Mouse (Mus musculus): ENCODE data around the gene Gm17268. TPM values are rescaled to one million over a fixed set of nuclear protein-coding genes. Genes with fewer than 3 reads are reported as not detected.

The Gm17268 gene
- polyA plus RNA-seq, 1 experiment from 2014 or later: not detected

- H3K27me3 ChIP-seq (replicated peaks; ENCODE audit: control insufficient read depth, insufficient read depth, low read length): no peaks in the 10 kb centered on the region
- no peaks in the 10 kb centered on the region for H3K9me3 ChIP-seq (ENCODE audit: control insufficient read depth, low read length)
- H3K36me3 ChIP-seq (ENCODE audit: control insufficient read depth, insufficient read depth, low read length): no peaks in the 10 kb centered on the region
- no peak overlapping the region for H3K27ac ChIP-seq (ENCODE audit: low read depth, low read length)
- DNase-seq (ENCODE audit: low spot score): no peak
- H3K9ac ChIP-seq (ENCODE audit: low read depth, low read length): no peak overlapping the region
- 64% methylated on average over 3 of the region's 3 CpGs for WGBS
- no peaks in the 10 kb centered on the region for H3K4me1 ChIP-seq (replicated peaks; ENCODE audit: control insufficient read depth, insufficient read depth, low read length)
- no peak overlapping the region for H3K4me3 ChIP-seq (ENCODE audit: low read depth, low read length)
- ATAC-seq (replicated peaks; ENCODE audit: low FRiP score): no peak
- no peak overlapping the region for H3K4me2 ChIP-seq
Observed at GRCm38 (mm10) chr11:82039132-82039660, 834 bp upstream of the Gm17268 start.

GRCm38 (mm10) chr11:82035857-82036256, 2.5 kb downstream of the Gm17268 start:
- no peak overlapping the region for H3K4me3 ChIP-seq (ENCODE audit: low read depth, low read length)
- no peak for DNase-seq (ENCODE audit: low spot score)
- no peaks in the 10 kb centered on the region for H3K36me3 ChIP-seq (ENCODE audit: control insufficient read depth, insufficient read depth, low read length)
- H3K4me1 ChIP-seq (replicated peaks; ENCODE audit: control insufficient read depth, insufficient read depth, low read length): no peaks in the 10 kb centered on the region
- no peak overlapping the region for H3K9ac ChIP-seq (ENCODE audit: low read depth, low read length)
- 80% methylated on average over 2 of the region's 2 CpGs for WGBS
- no peaks in the 10 kb centered on the region for H3K9me3 ChIP-seq (ENCODE audit: control insufficient read depth, low read length)
- ATAC-seq (replicated peaks; ENCODE audit: low FRiP score): no peak
- H3K4me2 ChIP-seq: no peak overlapping the region
- H3K27ac ChIP-seq (ENCODE audit: low read depth, low read length): no peak overlapping the region
- H3K27me3 ChIP-seq (replicated peaks; ENCODE audit: control insufficient read depth, insufficient read depth, low read length): no peaks in the 10 kb centered on the region

- Histone ChIP-seq H3K4me3 (ENCODE audit: low read depth, low read length) (no peak within 1 kb of the TSS), H3K27me3 (replicated peaks; ENCODE audit: control insufficient read depth, insufficient read depth, low read length) (no peaks in the 10 kb centered on the region), H3K4me2 (no peak within 1 kb of the TSS), H3K36me3 (ENCODE audit: control insufficient read depth, insufficient read depth, low read length) (no peaks in the 10 kb centered on the region), H3K27ac (ENCODE audit: low read depth, low read length) (no peak within 1 kb of the TSS), H3K9ac (ENCODE audit: low read depth, low read length) (no peak within 1 kb of the TSS), H3K4me1 (replicated peaks; ENCODE audit: control insufficient read depth, insufficient read depth, low read length) (no peaks in the 10 kb centered on the region), H3K9me3 (ENCODE audit: control insufficient read depth, low read length) (no peaks in the 10 kb centered on the region)
- 31% methylated on average over 5 of the region's 5 CpGs for WGBS
- DNase-seq (ENCODE audit: low spot score) (no peak), ATAC-seq (replicated peaks; ENCODE audit: low FRiP score) (no peak)
Observed at GRCm38 (mm10) chr11:82035356-82035755, 3.0 kb downstream of the Gm17268 start, which contains the start of gene Ccl2. Ccl2 (plus strand) TSS chr11:82035571.

GRCm38 (mm10) chr11:82034446-82034845, 3.9 kb downstream of the Gm17268 start:
- Histone ChIP-seq H3K4me3 (ENCODE audit: low read depth, low read length) (no peak overlapping the region), H3K27me3 (replicated peaks; ENCODE audit: control insufficient read depth, insufficient read depth, low read length) (no peaks in the 10 kb centered on the region), H3K4me2 (no peak overlapping the region), H3K27ac (ENCODE audit: low read depth, low read length) (no peak overlapping the region), H3K4me1 (replicated peaks; ENCODE audit: control insufficient read depth, insufficient read depth, low read length) (no peaks in the 10 kb centered on the region), H3K36me3 (ENCODE audit: control insufficient read depth, insufficient read depth, low read length) (no peaks in the 10 kb centered on the region), H3K9me3 (ENCODE audit: control insufficient read depth, low read length) (no peaks in the 10 kb centered on the region), H3K9ac (ENCODE audit: low read depth, low read length) (no peak overlapping the region)
- 76% methylated on average over 7 of the region's 7 CpGs for WGBS
- DNase-seq (ENCODE audit: low spot score) (no peak), ATAC-seq (replicated peaks; ENCODE audit: low FRiP score) (no peak)

- no peaks in the 10 kb centered on the region for H3K27me3 ChIP-seq (replicated peaks; ENCODE audit: control insufficient read depth, insufficient read depth, low read length)
- no peak overlapping the region for H3K4me2 ChIP-seq
- WGBS: 50% methylated on average over 8 of the region's 8 CpGs
- DNase-seq (ENCODE audit: low spot score): no peak
- no peak for ATAC-seq (replicated peaks; ENCODE audit: low FRiP score)
- H3K4me1 ChIP-seq (replicated peaks; ENCODE audit: control insufficient read depth, insufficient read depth, low read length): no peaks in the 10 kb centered on the region
- H3K4me3 ChIP-seq (ENCODE audit: low read depth, low read length): no peak overlapping the region
- no peaks in the 10 kb centered on the region for H3K36me3 ChIP-seq (ENCODE audit: control insufficient read depth, insufficient read depth, low read length)
- no peak overlapping the region for H3K9ac ChIP-seq (ENCODE audit: low read depth, low read length)
- no peak overlapping the region for H3K27ac ChIP-seq (ENCODE audit: low read depth, low read length)
- no peaks in the 10 kb centered on the region for H3K9me3 ChIP-seq (ENCODE audit: control insufficient read depth, low read length)
Observed at GRCm38 (mm10) chr11:82032678-82033344, 5.6 kb downstream of the Gm17268 start.

GRCm38 (mm10) chr11:82032136-82032535, 6.2 kb downstream of the Gm17268 start:
- Histone ChIP-seq H3K27ac (ENCODE audit: low read depth, low read length) (no peak overlapping the region), H3K27me3 (replicated peaks; ENCODE audit: control insufficient read depth, insufficient read depth, low read length) (no peaks in the 10 kb centered on the region), H3K36me3 (ENCODE audit: control insufficient read depth, insufficient read depth, low read length) (no peaks in the 10 kb centered on the region), H3K4me3 (ENCODE audit: low read depth, low read length) (no peak overlapping the region), H3K9me3 (ENCODE audit: control insufficient read depth, low read length) (no peaks in the 10 kb centered on the region), H3K4me1 (replicated peaks; ENCODE audit: control insufficient read depth, insufficient read depth, low read length) (no peaks in the 10 kb centered on the region), H3K4me2 (no peak overlapping the region), H3K9ac (ENCODE audit: low read depth, low read length) (no peak overlapping the region)
- no peak for DNase-seq (ENCODE audit: low spot score)
- ATAC-seq (replicated peaks; ENCODE audit: low FRiP score): no peak

GRCm38 (mm10) chr11:82030171-82030570, 8.2 kb downstream of the Gm17268 start:
- WGBS: 70% methylated on average over 2 of the region's 2 CpGs
- no peak for ATAC-seq (replicated peaks; ENCODE audit: low FRiP score)

GRCm38 (mm10) chr11:82023769-82024168, 14.6 kb downstream of the Gm17268 start:
- Histone ChIP-seq H3K36me3 (ENCODE audit: control insufficient read depth, insufficient read depth, low read length) (no peaks in the 10 kb centered on the region), H3K9me3 (ENCODE audit: control insufficient read depth, low read length) (no peaks in the 10 kb centered on the region), H3K4me1 (replicated peaks; ENCODE audit: control insufficient read depth, insufficient read depth, low read length) (no peaks in the 10 kb centered on the region), H3K27me3 (replicated peaks; ENCODE audit: control insufficient read depth, insufficient read depth, low read length) (no peaks in the 10 kb centered on the region), H3K27ac (ENCODE audit: low read depth, low read length) (no peak overlapping the region), H3K4me3 (ENCODE audit: low read depth, low read length) (no peak overlapping the region), H3K4me2 (no peak overlapping the region), H3K9ac (ENCODE audit: low read depth, low read length) (no peak overlapping the region)
- DNase-seq (ENCODE audit: low spot score): no peak
- no peak for ATAC-seq (replicated peaks; ENCODE audit: low FRiP score)
- 74% methylated on average over 4 of the region's 4 CpGs for WGBS

More at GRCm38 (mm10) chr11:82030171-82030570, 8.2 kb downstream of the Gm17268 start:
- no peak overlapping the region for H3K27ac ChIP-seq (ENCODE audit: low read depth, low read length)
- H3K9ac ChIP-seq (ENCODE audit: low read depth, low read length): no peak overlapping the region
- no peak overlapping the region for H3K4me3 ChIP-seq (ENCODE audit: low read depth, low read length)
- no peaks in the 10 kb centered on the region for H3K4me1 ChIP-seq (replicated peaks; ENCODE audit: control insufficient read depth, insufficient read depth, low read length)
- no peaks in the 10 kb centered on the region for H3K27me3 ChIP-seq (replicated peaks; ENCODE audit: control insufficient read depth, insufficient read depth, low read length)
- no peaks in the 10 kb centered on the region for H3K36me3 ChIP-seq (ENCODE audit: control insufficient read depth, insufficient read depth, low read length)
- no peak for DNase-seq (ENCODE audit: low spot score)
- no peak overlapping the region for H3K4me2 ChIP-seq
- no peaks in the 10 kb centered on the region for H3K9me3 ChIP-seq (ENCODE audit: control insufficient read depth, low read length)

- WGBS: 78% methylated on average over 6 of the region's 6 CpGs
- ATAC-seq (replicated peaks; ENCODE audit: low FRiP score): no peak
- H3K27me3 ChIP-seq (replicated peaks; ENCODE audit: control insufficient read depth, insufficient read depth, low read length): no peaks in the 10 kb centered on the region
Observed at GRCm38 (mm10) chr11:82022504-82023056, 15.8 kb downstream of the Gm17268 start.

More at GRCm38 (mm10) chr11:82022504-82023056, 15.8 kb downstream of the Gm17268 start:
- H3K9ac ChIP-seq (ENCODE audit: low read depth, low read length): no peak overlapping the region
- H3K27ac ChIP-seq (ENCODE audit: low read depth, low read length): no peak overlapping the region
- H3K4me2 ChIP-seq: no peak overlapping the region
- no peak for DNase-seq (ENCODE audit: low spot score)
- no peak overlapping the region for H3K4me3 ChIP-seq (ENCODE audit: low read depth, low read length)
- H3K4me1 ChIP-seq (replicated peaks; ENCODE audit: control insufficient read depth, insufficient read depth, low read length): no peaks in the 10 kb centered on the region
- H3K9me3 ChIP-seq (ENCODE audit: control insufficient read depth, low read length): no peaks in the 10 kb centered on the region
- no peaks in the 10 kb centered on the region for H3K36me3 ChIP-seq (ENCODE audit: control insufficient read depth, insufficient read depth, low read length)

Data from liver, embryonic 11.5 days (tissue).